Mouse (Mus musculus): ENCODE measurements around the gene Eipr1. TPM values are rescaled to one million over a fixed set of nuclear protein-coding genes. Genes with fewer than 3 reads are reported as not detected.

The Eipr1 gene
- polyA plus RNA-seq, 1 experiment: 28.5 TPM

DNA sequence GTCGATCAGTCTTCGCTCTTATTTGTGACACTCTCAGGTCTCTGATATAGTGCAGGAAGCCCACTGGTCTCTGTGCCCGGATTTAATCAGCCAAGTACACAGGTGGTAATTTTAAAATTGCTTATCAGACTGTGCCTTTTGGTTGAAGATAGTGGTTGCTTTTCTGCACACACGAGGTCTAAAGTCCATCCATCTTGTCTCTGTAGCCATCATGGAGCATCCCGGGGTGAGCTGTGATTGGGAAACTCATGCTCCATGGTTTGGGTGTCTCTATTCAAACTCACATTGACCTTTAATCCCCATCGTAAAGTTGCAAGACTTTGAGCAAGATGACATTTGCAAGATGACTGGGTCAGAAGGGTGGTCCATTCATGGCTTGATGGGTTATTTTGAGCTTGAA lies 153.9 kb downstream of the Eipr1 start:
- Histone ChIP-seq H3K36me3 (ENCODE audit: control insufficient read depth, insufficient read depth, low read length) (no peaks in the 10 kb centered on the region), H3K4me1 (ENCODE audit: control insufficient read depth, insufficient read depth, insufficient read length) (no peaks in the 10 kb centered on the region), H3K27me3 (ENCODE audit: control insufficient read depth, insufficient read depth, low read length) (no peaks in the 10 kb centered on the region), H3K4me3 (ENCODE audit: extremely low read depth, insufficient read depth, insufficient read length) (no peak overlapping the region), H3K27ac (ENCODE audit: insufficient read depth, low read length) (no peak overlapping the region)
- no peak for TF ChIP-seq POLR2A (IDR thresholded peaks at IDR 0.05; ENCODE audit: low read depth, low read length)
- TF ChIP-seq CTCF (IDR thresholded peaks at IDR 0.05; ENCODE audit: extremely low read depth, insufficient read depth, insufficient read length, insufficient replicate concordance): no peak
- 86% methylated on average over 6 of the region's 6 CpGs for WGBS
- no peak for DNase-seq (ENCODE audit: low read depth in 1 of 2, low spot score in 2 of 2)

DNA sequence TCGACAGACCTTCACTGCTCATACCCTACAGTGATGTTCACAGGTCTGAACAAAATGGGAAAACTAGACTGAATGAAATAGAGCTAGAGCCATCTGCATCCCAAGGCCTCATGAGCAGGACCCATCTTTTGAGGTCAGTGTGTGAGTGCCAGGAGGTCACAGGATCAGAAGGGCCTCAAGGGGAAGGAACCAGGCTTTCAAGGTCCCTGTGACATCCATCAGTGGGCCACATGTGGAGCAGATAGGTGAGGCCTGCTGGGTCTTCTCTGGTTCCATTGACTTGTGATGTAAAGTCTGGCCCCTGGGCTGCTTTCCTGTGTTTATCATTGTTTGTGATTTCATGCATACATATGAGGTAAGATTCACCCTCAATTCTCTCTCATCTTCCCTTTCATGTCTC lies 154.4 kb downstream of the Eipr1 start:
- H3K27ac ChIP-seq (ENCODE audit: insufficient read depth, low read length): no peak overlapping the region
- no peaks in the 10 kb centered on the region for H3K27me3 ChIP-seq (ENCODE audit: control insufficient read depth, insufficient read depth, low read length)
- no peak for TF ChIP-seq POLR2A (IDR thresholded peaks at IDR 0.05; ENCODE audit: low read depth, low read length)
- TF ChIP-seq CTCF (IDR thresholded peaks at IDR 0.05; ENCODE audit: extremely low read depth, insufficient read depth, insufficient read length, insufficient replicate concordance): no peak
- no peak overlapping the region for H3K4me3 ChIP-seq (ENCODE audit: extremely low read depth, insufficient read depth, insufficient read length)
- DNase-seq (ENCODE audit: low read depth in 1 of 2, low spot score in 2 of 2): no peak
- H3K4me1 ChIP-seq (ENCODE audit: control insufficient read depth, insufficient read depth, insufficient read length): no peaks in the 10 kb centered on the region
- H3K36me3 ChIP-seq (ENCODE audit: control insufficient read depth, insufficient read depth, low read length): no peaks in the 10 kb centered on the region
- 65% methylated on average over 1 of the region's 1 CpGs for WGBS

DNA sequence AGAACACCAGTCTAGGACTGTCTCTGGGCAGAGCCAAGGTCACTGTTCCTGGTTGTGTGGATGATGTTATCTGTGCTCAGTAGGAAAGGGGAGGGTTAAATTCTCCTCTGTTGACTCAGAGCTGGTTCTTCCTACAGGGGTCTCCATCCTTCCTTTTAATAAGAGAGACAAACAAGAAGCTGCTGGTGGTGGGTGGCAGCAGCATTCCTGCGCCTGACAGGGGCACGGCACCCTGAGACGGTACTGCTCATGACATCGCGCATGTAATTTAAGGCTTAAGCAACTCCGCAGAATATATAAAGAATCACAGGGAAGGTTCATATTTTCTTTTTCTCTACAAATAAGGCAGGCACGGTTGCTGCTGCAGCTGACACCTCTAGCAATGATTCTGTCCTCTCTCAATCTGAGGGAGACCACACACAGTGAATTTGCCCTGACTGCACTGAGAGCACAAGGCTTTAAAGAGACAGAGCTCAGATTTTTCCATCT lies 155.2 kb downstream of the Eipr1 start:
- WGBS: 57% methylated on average over 7 of the region's 7 CpGs
- Histone ChIP-seq H3K36me3 (ENCODE audit: control insufficient read depth, insufficient read depth, low read length) (no peaks in the 10 kb centered on the region), H3K4me1 (ENCODE audit: control insufficient read depth, insufficient read depth, insufficient read length) (no peaks in the 10 kb centered on the region), H3K27ac (ENCODE audit: insufficient read depth, low read length) (no peak overlapping the region), H3K4me3 (ENCODE audit: extremely low read depth, insufficient read depth, insufficient read length) (no peak overlapping the region), H3K27me3 (ENCODE audit: control insufficient read depth, insufficient read depth, low read length) (no peaks in the 10 kb centered on the region)
- no peak for DNase-seq (ENCODE audit: low read depth in 1 of 2, low spot score in 2 of 2)
- no peak for TF ChIP-seq POLR2A (IDR thresholded peaks at IDR 0.05; ENCODE audit: low read depth, low read length)
- TF ChIP-seq CTCF (IDR thresholded peaks at IDR 0.05; ENCODE audit: extremely low read depth, insufficient read depth, insufficient read length, insufficient replicate concordance): no peak

DNA sequence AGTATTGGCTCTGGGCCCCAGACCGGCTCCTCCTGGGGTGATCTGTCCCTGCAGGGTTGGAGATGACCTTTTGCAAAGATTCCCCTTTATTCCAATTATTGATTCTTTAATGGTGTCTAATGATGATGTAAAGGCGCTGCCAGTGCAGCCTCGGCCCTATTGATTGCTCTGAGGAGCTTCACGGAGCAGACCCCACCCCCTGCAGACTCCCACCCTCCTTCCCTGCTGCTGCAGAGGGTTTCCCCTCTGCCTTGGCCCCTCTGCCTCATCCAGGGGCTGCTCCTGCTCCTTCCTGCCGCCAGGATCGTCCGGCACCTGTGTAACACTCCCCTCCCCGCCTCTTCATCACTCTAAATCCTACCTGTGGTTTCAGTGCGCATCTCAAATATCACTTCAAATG lies 156.2 kb downstream of the Eipr1 start:
- TF ChIP-seq CTCF (IDR thresholded peaks at IDR 0.05; ENCODE audit: extremely low read depth, insufficient read depth, insufficient read length, insufficient replicate concordance): no peak
- TF ChIP-seq POLR2A (IDR thresholded peaks at IDR 0.05; ENCODE audit: low read depth, low read length): no peak
- no peak overlapping the region for H3K27ac ChIP-seq (ENCODE audit: insufficient read depth, low read length)
- WGBS: 49% methylated on average over 9 of the region's 9 CpGs
- no peak for DNase-seq (ENCODE audit: low read depth in 1 of 2, low spot score in 2 of 2)
- no peak overlapping the region for H3K4me3 ChIP-seq (ENCODE audit: extremely low read depth, insufficient read depth, insufficient read length)
- no peaks in the 10 kb centered on the region for H3K27me3 ChIP-seq (ENCODE audit: control insufficient read depth, insufficient read depth, low read length)
- no peaks in the 10 kb centered on the region for H3K4me1 ChIP-seq (ENCODE audit: control insufficient read depth, insufficient read depth, insufficient read length)
- H3K36me3 ChIP-seq (ENCODE audit: control insufficient read depth, insufficient read depth, low read length): no peaks in the 10 kb centered on the region

DNA sequence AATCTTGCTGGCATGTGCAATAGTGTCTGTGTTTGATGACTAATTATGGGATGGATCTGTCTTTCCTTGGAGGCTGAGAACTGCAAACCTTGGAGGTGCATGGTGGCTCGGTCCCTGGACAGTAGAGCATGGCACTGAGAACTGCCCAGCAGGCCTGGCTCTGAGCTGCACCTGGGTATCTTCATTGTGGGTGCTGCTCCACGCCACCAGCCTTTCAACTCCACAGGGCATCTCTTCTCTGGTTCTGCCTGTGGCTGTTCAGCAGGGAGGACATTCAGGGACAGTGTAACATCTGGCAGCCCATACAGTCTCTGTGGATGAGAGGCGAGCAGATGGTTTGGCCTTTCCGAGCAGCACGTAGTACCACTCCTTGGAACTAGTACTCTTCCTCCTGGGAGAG lies 158.2 kb downstream of the Eipr1 start:
- H3K4me1 ChIP-seq (ENCODE audit: control insufficient read depth, insufficient read depth, insufficient read length): no peaks in the 10 kb centered on the region
- DNase-seq (ENCODE audit: low read depth in 1 of 2, low spot score in 2 of 2): no peak
- H3K4me3 ChIP-seq (ENCODE audit: extremely low read depth, insufficient read depth, insufficient read length): no peak overlapping the region
- no peak overlapping the region for H3K27ac ChIP-seq (ENCODE audit: insufficient read depth, low read length)
- WGBS: 90% methylated on average over 5 of the region's 5 CpGs
- H3K27me3 ChIP-seq (ENCODE audit: control insufficient read depth, insufficient read depth, low read length): no peaks in the 10 kb centered on the region
- TF ChIP-seq POLR2A (IDR thresholded peaks at IDR 0.05; ENCODE audit: low read depth, low read length): no peak
- TF ChIP-seq CTCF (IDR thresholded peaks at IDR 0.05; ENCODE audit: extremely low read depth, insufficient read depth, insufficient read length, insufficient replicate concordance): no peak
- H3K36me3 ChIP-seq (ENCODE audit: control insufficient read depth, insufficient read depth, low read length): no peaks in the 10 kb centered on the region

DNA sequence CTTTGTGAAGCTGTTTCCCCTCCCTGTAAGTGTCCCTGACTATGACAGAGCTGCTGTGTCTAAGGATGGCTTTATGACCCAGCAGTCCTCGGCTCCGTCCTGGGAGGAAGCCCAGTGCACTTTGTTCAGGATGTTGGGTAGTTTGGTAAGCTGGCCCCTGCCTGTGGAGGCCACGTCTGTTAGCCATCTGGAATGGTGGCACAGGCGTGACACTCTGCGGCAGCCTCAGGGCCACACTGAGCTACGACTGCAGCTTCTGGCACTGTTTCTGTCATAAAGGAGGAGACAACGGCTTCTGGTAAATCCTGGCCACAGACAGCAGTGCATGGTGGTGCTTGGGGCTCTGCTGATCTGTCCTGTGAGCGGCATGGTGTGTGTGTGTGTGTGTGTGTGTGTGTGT lies 159.0 kb downstream of the Eipr1 start:
- 61% methylated on average over 8 of the region's 8 CpGs for WGBS
- no peak overlapping the region for H3K27ac ChIP-seq (ENCODE audit: insufficient read depth, low read length)
- H3K27me3 ChIP-seq (ENCODE audit: control insufficient read depth, insufficient read depth, low read length): no peaks in the 10 kb centered on the region
- no peak for TF ChIP-seq CTCF (IDR thresholded peaks at IDR 0.05; ENCODE audit: extremely low read depth, insufficient read depth, insufficient read length, insufficient replicate concordance)
- no peak for TF ChIP-seq POLR2A (IDR thresholded peaks at IDR 0.05; ENCODE audit: low read depth, low read length)
- DNase-seq (ENCODE audit: low read depth in 1 of 2, low spot score in 2 of 2): no peak
- no peaks in the 10 kb centered on the region for H3K4me1 ChIP-seq (ENCODE audit: control insufficient read depth, insufficient read depth, insufficient read length)
- H3K4me3 ChIP-seq (ENCODE audit: extremely low read depth, insufficient read depth, insufficient read length): no peak overlapping the region
- H3K36me3 ChIP-seq (ENCODE audit: control insufficient read depth, insufficient read depth, low read length): no peaks in the 10 kb centered on the region

DNA sequence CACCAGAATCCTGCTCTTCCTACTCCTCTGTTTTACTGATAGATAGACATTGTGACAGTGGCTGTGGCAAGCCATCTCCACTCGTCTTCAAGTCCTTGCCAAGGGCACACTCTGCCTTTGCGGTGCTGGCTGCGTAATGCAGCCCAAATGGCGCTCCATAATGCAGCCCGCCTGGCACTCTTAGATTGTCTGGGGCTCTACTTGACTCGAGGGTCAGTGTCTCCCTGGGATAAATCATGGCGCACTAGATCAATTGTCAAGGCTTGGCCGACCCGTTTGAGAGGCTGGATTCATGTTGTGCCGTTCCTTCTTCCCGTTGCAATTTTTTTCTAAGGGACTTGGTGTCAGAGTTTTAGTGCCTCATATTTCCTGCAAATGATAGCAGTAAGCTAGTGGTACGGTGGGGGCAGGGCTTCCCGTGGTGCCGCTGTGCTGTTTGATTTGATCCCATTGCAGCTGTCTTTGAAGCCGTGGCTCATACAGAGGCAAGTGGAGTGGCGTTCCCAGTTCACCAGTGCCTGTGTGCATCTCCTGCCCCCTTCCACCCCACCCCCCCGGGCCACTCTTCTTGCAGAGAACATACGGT lies 160.8 kb downstream of the Eipr1 start:
- no peaks in the 10 kb centered on the region for H3K27me3 ChIP-seq (ENCODE audit: control insufficient read depth, insufficient read depth, low read length)
- DNase-seq (ENCODE audit: low read depth in 1 of 2, low spot score in 2 of 2): no peak
- H3K4me1 ChIP-seq (ENCODE audit: control insufficient read depth, insufficient read depth, insufficient read length): no peaks in the 10 kb centered on the region
- 80% methylated on average over 18 of the region's 18 CpGs for WGBS
- H3K4me3 ChIP-seq (ENCODE audit: extremely low read depth, insufficient read depth, insufficient read length): no peak overlapping the region
- H3K36me3 ChIP-seq (ENCODE audit: control insufficient read depth, insufficient read depth, low read length): no peaks in the 10 kb centered on the region
- TF ChIP-seq CTCF (IDR thresholded peaks at IDR 0.05; ENCODE audit: extremely low read depth, insufficient read depth, insufficient read length, insufficient replicate concordance) (no peak), POLR2A (IDR thresholded peaks at IDR 0.05; ENCODE audit: low read depth, low read length) (no peak)
- no peak overlapping the region for H3K27ac ChIP-seq (ENCODE audit: insufficient read depth, low read length)
